In the genomic region with DNA sequence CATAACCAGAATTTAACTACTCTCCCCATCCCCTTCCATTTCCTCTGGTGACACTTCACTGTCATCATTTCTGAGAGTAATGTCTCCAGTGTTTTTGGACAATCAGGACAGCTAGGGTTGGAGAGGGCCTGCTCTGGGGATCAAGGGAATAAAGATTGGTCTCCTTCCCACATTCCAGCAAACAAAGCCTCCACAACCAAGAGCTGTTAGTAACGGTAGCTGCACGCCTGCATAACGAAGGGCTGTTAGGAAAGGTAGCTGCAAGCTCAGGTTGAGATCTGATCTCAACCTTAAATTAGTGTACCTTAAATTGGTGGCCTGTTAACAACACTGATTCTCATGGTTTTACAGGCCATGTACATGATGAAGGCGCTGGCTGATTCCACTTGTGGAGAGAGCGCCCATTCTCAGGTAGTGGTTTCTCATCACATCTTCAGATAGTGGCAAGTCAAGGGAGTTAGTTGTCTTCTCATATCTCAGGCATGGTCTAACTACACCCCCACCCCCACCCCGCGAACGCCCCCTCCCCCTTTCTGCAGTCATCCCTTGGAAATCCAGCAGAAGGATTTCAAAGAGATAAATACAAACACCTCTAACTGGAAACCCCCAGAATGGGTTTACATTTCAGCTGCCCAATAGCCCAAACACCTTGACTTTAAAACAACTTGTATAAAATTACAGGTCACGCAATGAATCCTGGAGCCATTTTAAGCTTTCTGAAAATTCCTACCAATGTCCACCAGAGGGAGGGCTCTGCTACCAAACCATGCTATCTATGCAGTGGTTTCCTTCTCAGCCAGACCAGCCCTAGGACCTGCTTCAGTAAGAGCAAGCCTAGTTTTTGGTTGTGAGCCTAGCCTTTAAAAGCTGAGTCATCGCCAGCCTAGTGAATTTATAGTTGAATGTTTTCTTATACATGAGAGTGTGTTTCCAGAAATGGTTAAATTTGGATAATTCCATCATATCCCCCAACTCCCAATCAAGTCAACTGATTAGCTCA, we compare ENCODE assay signal across 9 mouse cellular contexts. TPM values are rescaled to one million over a fixed set of nuclear protein-coding genes. Genes with fewer than 3 reads are reported as not detected.
DNase-seq lines count a peak whose midpoint lies in the region; ATAC-seq and TF ChIP-seq lines count a peak whose summit lies in the region.
"Had no signal": no experiment of that assay in that cellular context is flagged by ENCODE, and none has a peak within 500 bp of the region (broad histone marks: within the 10 kb centered on the region; RNA-seq: fewer than 3 reads in every experiment).

No protein-coding gene starts in this region.

- WGBS in midbrain, embryonic 12.5 days, result 79% methylated on average over 10 of the region's 10 CpGs

- no peaks in the 10 kb centered on the region for H3K4me1 ChIP-seq in midbrain, embryonic 12.5 days
- H3K4me1 ChIP-seq: limb, embryonic 12.5 days had no signal

- ATAC-seq in activated CD4-positive, CD25-positive, alpha-beta regulatory T cell, adult 4 months, result peak; percentile 46
- peak; percentile 47; the same call in 1 of the 2 replicates for ATAC-seq in midbrain, embryonic 12.5 days (ENCODE audit: low FRiP score, low read depth)

- no peak overlapping the region for H3K4me2 ChIP-seq in midbrain, embryonic 12.5 days (replicated peaks)
- H3K4me2 ChIP-seq: limb, embryonic 12.5 days had no signal

- peaks cover 11% of the 10 kb centered on the region for H3K36me3 ChIP-seq in midbrain, embryonic 12.5 days

- no peak overlapping the region for H3K4me3 ChIP-seq in layer of hippocampus, adult 2 months
- H3K4me3 ChIP-seq in midbrain, embryonic 12.5 days, result no peak overlapping the region
- H3K4me3 ChIP-seq: limb, embryonic 12.5 days had no signal

- H3K27me3 ChIP-seq in midbrain, embryonic 12.5 days, result no peaks in the 10 kb centered on the region
- H3K27me3 ChIP-seq: limb, embryonic 12.5 days had no signal

- DNase-seq in cerebellum, postnatal 14 days, result peak; percentile 26 to 34
- DNase-seq in cerebellum, adult 9-11 months, result no peak
- DNase-seq in 3134 (ENCODE audit: extremely low read depth, insufficient read length, low spot score), result peak; percentile 11
- DNase-seq in forelimb bud, embryonic 11.5 days (ENCODE audit: low read depth, low spot score), result peak; percentile 59
- DNase-seq in layer of hippocampus, adult 2 months (ENCODE audit: low spot score in 2 of 2), result peak; percentile 25 to 29
- DNase-seq in spleen, adult 18-20 months, result no peak

- H3K27ac ChIP-seq in layer of hippocampus, adult 2 months, result no peak overlapping the region
- H3K27ac ChIP-seq in midbrain, embryonic 12.5 days (replicated peaks), result no peak overlapping the region
- H3K27ac ChIP-seq: limb, embryonic 12.5 days had no signal

- no peaks in the 10 kb centered on the region for H3K9me3 ChIP-seq in midbrain, embryonic 12.5 days
- H3K9me3 ChIP-seq: limb, embryonic 12.5 days had no signal

- H3K9ac ChIP-seq in midbrain, embryonic 12.5 days (replicated peaks), result no peak overlapping the region
- H3K9ac ChIP-seq: limb, embryonic 12.5 days had no signal

- TF ChIP-seq CTCF in layer of hippocampus, adult 2 months (conservative IDR thresholded peaks at IDR 0.05), result peak; percentile 79

RNA-seq across cellular contexts. Expression of gene Fam76b, which starts 21.3 kb away (rescaled TPM):
- 10 to 100 TPM; 13.8 to 17.3 TPM for polyA plus RNA-seq in activated CD4-positive, CD25-positive, alpha-beta regulatory T cell, adult 4 months (2017; shearing (Covaris generic))
- 10 to 100 TPM; 18.0 to 23.0 TPM for total RNA-seq in layer of hippocampus, adult 2 months (2021)
- polyA plus RNA-seq in midbrain, embryonic 12.5 days (2016; fragmentation: Nextera tagmentation; extraction: Ambion mirVana), result 32.6 and 33.0 TPM in 2 replicates

RNA-seq across cellular contexts. Expression of gene Cep57, which starts 21.9 kb away (rescaled TPM):
- 10 to 100 TPM; 46.8 to 49.3 TPM for polyA plus RNA-seq in activated CD4-positive, CD25-positive, alpha-beta regulatory T cell, adult 4 months (2017; shearing (Covaris generic))
- 10 to 100 TPM; 19.5 to 22.5 TPM for total RNA-seq in layer of hippocampus, adult 2 months (2021)
- polyA plus RNA-seq in midbrain, embryonic 12.5 days (2016; fragmentation: Nextera tagmentation; extraction: Ambion mirVana), result 61.2 and 66.7 TPM in 2 replicates

Comparison
In these comparisons a context has a peak if more than half of its experiments do, and no peak if none do; other contexts are left out.
1. DNase-seq: peak in cerebellum, postnatal 14 days (2 of 2), 3134 (single experiment), forelimb bud, embryonic 11.5 days (single experiment) and layer of hippocampus, adult 2 months (2 of 2); none in cerebellum, adult 9-11 months (single experiment) and spleen, adult 18-20 months (0 of 2).